Mouse (Mus musculus): ENCODE results near the gene Vwce.

- TF ChIP-seq CTCF (IDR thresholded peaks at IDR 0.05; ENCODE audit: extremely low read depth, insufficient read depth, insufficient read length, insufficient replicate concordance) (no peak), POLR2A (IDR thresholded peaks at IDR 0.05; ENCODE audit: low read depth, low read length) (no peak)
Observed at GRCm38 (mm10) chr19:10695801-10696200, 61.8 kb downstream of the Vwce start.

Measured in spleen, adult 2 months (tissue).